10 mouse cellular contexts compared by ENCODE assay signal in the genomic region with DNA sequence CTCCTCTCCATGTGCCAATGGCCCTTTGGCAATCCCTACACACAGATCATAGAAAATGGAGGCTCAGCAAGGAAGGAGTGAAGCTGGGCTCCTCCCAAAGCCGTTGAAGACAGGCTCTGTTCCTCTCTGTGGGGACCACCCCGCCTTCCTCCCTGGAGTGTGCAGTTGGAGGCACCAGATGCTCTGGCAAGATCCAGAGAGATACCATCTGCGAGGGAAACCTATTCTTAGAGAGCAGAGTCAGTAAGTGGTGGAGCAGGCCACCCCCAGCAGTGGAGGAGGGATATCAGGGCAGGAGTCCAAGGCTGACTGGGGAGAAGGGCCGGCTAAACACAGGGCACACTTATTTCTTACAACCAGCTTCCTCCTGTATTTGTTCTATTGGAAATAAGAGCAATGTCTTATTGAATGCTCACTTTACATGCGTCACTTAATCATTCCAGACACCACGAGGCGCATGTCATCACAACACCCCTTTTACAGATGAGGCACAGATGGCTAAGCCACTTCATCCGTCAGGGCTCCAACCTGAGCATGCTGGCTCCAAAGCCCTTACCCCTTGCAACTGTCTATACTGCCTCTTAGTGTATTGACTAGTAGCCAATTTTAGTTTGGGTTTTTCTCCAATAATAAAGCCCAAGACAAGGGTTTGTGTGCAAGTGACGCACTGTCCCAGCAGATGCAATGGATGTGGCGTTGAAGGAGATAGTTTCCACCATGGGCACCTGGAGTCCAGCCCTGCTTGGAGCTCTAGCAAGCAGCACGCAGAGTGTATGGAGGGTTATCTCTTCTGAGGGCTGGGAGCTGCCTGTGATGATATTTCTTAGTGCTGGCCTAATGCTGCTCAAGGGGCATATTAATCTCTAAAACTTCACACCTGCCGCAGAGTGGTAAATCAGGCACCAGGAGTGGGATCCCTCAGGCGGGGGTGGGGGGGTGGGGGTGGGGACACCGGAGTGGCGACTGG. TPM values are rescaled to one million over a fixed set of nuclear protein-coding genes. Genes with fewer than 3 reads are reported as not detected.
DNase-seq lines count a peak whose midpoint lies in the region; ATAC-seq and TF ChIP-seq lines count a peak whose summit lies in the region.
"Had no signal": no experiment of that assay in that cellular context is flagged by ENCODE, and none has a peak within 500 bp of the region (broad histone marks: within the 10 kb centered on the region; RNA-seq: fewer than 3 reads in every experiment).

No protein-coding gene starts in this region.

- no peaks in the 10 kb centered on the region for H3K9me3 ChIP-seq in forebrain, embryonic 10.5 days
- no peaks in the 10 kb centered on the region for H3K9me3 ChIP-seq in forebrain, embryonic 11.5 days (ENCODE audit: control insufficient read depth, low read length)
- H3K9me3 ChIP-seq in kidney, embryonic 16.5 days (ENCODE audit: low read length) = no peaks in the 10 kb centered on the region

- DNase-seq in forebrain, embryonic 10.5 days (ENCODE audit: extremely low spot score, low spot score) = no peak
- DNase-seq in forebrain, embryonic 11.5 days (ENCODE audit: low spot score) = no peak
- DNase-seq in cerebellum, adult 2 months = peak; percentile 82 to 91
- DNase-seq in left cerebral cortex, postnatal 14 days (ENCODE audit: low spot score in 2 of 2) = peak; percentile 92 to 94
- no peak for DNase-seq in gastrocnemius, postnatal 36 days

- ATAC-seq in forebrain, embryonic 11.5 days (replicated peaks; ENCODE audit: low FRiP score) = no peak
- peak; percentile 31; the same call in 1 of the 2 replicates for ATAC-seq in granulocyte monocyte progenitor cell, adult 5-6 weeks (replicated peaks; ENCODE audit: poor library complexity, severe bottlenecking)
- no peak for ATAC-seq in kidney, embryonic 16.5 days (ENCODE audit: low FRiP score, low TSS enrichment)

- no peak for TF ChIP-seq POLR2A in cerebellum, adult 2 months (IDR thresholded peaks at IDR 0.05; ENCODE audit: borderline replicate concordance, insufficient read depth, low read length)
- no peak for TF ChIP-seq POLR2A in olfactory bulb, adult 2 months (IDR thresholded peaks at IDR 0.05; ENCODE audit: insufficient read depth, low read depth, low read length)

- no peaks in the 10 kb centered on the region; the same call in 1 of the 2 replicates for H3K36me3 ChIP-seq in forebrain, embryonic 10.5 days (replicated peaks)
- no peaks in the 10 kb centered on the region for H3K36me3 ChIP-seq in forebrain, embryonic 11.5 days (ENCODE audit: control insufficient read depth, insufficient read depth, low read length)
- H3K36me3 ChIP-seq in kidney, embryonic 16.5 days (ENCODE audit: insufficient read depth, low read length) = peaks cover 13% of the 10 kb centered on the region

- intact Hi-C loops in left cerebral cortex, postnatal 14 days (cut with DNase I) = loop anchor here (2.0 kb wide), 1 partner anchor 29 kb away; no protein-coding TSS in a partner anchor
- intact Hi-C loops in gastrocnemius, postnatal 36 days (cut with DNase I) = no loop called here

- TF ChIP-seq CTCF in cerebellum, adult 2 months (IDR thresholded peaks at IDR 0.05; ENCODE audit: borderline replicate concordance, insufficient read depth, low read depth, low read length) = no peak
- no peak for TF ChIP-seq CTCF in olfactory bulb, adult 2 months (IDR thresholded peaks at IDR 0.05; ENCODE audit: insufficient read depth, low read depth, low read length)

- H3K27me3 ChIP-seq in forebrain, embryonic 10.5 days (ENCODE audit: poor library complexity, severe bottlenecking) = no peaks in the 10 kb centered on the region
- H3K27me3 ChIP-seq in forebrain, embryonic 11.5 days (ENCODE audit: control insufficient read depth, insufficient read depth, low read length) = no peaks in the 10 kb centered on the region
- no peaks in the 10 kb centered on the region for H3K27me3 ChIP-seq in cerebellum, adult 2 months (ENCODE audit: control insufficient read depth, insufficient read depth, low read length)
- H3K27me3 ChIP-seq in kidney, embryonic 16.5 days (ENCODE audit: insufficient read depth, low read length) = no peaks in the 10 kb centered on the region

- H3K4me1 ChIP-seq in forebrain, embryonic 10.5 days = peaks cover 15% of the 10 kb centered on the region; the same call in 1 of the 2 replicates
- H3K4me1 ChIP-seq in forebrain, embryonic 11.5 days (replicated peaks; ENCODE audit: control insufficient read depth, insufficient read depth, low read length) = no peaks in the 10 kb centered on the region
- H3K4me1 ChIP-seq in cerebellum, adult 2 months (ENCODE audit: control insufficient read depth, insufficient read depth, low read length) = peaks cover 24% of the 10 kb centered on the region
- H3K4me1 ChIP-seq in olfactory bulb, adult 2 months (ENCODE audit: control insufficient read depth, insufficient read depth, low read length) = peaks cover 26% of the 10 kb centered on the region
- H3K4me1 ChIP-seq in kidney, embryonic 16.5 days (ENCODE audit: insufficient read depth, low read length) = peaks cover 7% of the 10 kb centered on the region; the same call in 1 of the 2 replicates

- no peak overlapping the region for H3K4me2 ChIP-seq in forebrain, embryonic 11.5 days (ENCODE audit: low read depth, low read length, severe bottlenecking)
- no peak overlapping the region for H3K4me2 ChIP-seq in kidney, embryonic 16.5 days (replicated peaks; ENCODE audit: low read depth, low read length)

- peak overlapping the region; percentile 40; the same call in 1 of the 2 replicates for H3K27ac ChIP-seq in forebrain, embryonic 10.5 days
- H3K27ac ChIP-seq in forebrain, embryonic 11.5 days (ENCODE audit: low read depth, low read length) = no peak overlapping the region
- H3K27ac ChIP-seq in cerebellum, adult 2 months (ENCODE audit: insufficient read depth, low read length) = no peak overlapping the region
- peak overlapping the region; percentile 35 for H3K27ac ChIP-seq in olfactory bulb, adult 2 months (ENCODE audit: insufficient read depth, low read depth, low read length)
- no peak overlapping the region for H3K27ac ChIP-seq in kidney, embryonic 16.5 days (ENCODE audit: low read length)

- H3K9ac ChIP-seq in forebrain, embryonic 11.5 days (ENCODE audit: low read length) = no peak overlapping the region
- no peak overlapping the region for H3K9ac ChIP-seq in kidney, embryonic 16.5 days (replicated peaks; ENCODE audit: low read length)

- no peak overlapping the region for H3K4me3 ChIP-seq in forebrain, embryonic 10.5 days
- H3K4me3 ChIP-seq in forebrain, embryonic 11.5 days (ENCODE audit: low read depth, low read length) = no peak overlapping the region
- no peak overlapping the region for H3K4me3 ChIP-seq in cerebellum, adult 2 months (replicated peaks; ENCODE audit: insufficient read depth, low read depth, low read length)
- no peak overlapping the region for H3K4me3 ChIP-seq in olfactory bulb, adult 2 months (ENCODE audit: insufficient read depth, low read depth, low read length)
- H3K4me3 ChIP-seq in kidney, embryonic 16.5 days (ENCODE audit: low read length) = no peak overlapping the region

- 80% methylated on average over 15 of the region's 15 CpGs for WGBS in forebrain, embryonic 10.5 days
- WGBS in forebrain, embryonic 11.5 days = 76% methylated on average over 15 of the region's 15 CpGs
- 16% methylated on average over 15 of the region's 15 CpGs for WGBS in cerebellum, adult 2 months
- WGBS in olfactory bulb, adult 2 months = 35% methylated on average over 15 of the region's 15 CpGs
- WGBS in kidney, embryonic 16.5 days = 68% methylated on average over 15 of the region's 15 CpGs

RNA-seq across cellular contexts. Expression of gene E2f1, which starts 14.5 kb away (rescaled TPM):
- 27.8 and 28.6 TPM in 2 replicates for polyA plus RNA-seq in forebrain, embryonic 10.5 days (2016; fragmentation: Nextera tagmentation; extraction: Ambion mirVana)
- polyA plus RNA-seq in forebrain, embryonic 11.5 days (2014; fragmentation: Nextera tagmentation; extraction: Ambion mirVana) = 17.6 and 18.6 TPM in 2 replicates
- 4.1 and 5.0 TPM in 2 replicates for polyA plus RNA-seq in cerebellum, adult 2 months (2012; rRNA removed)
- 32.0 and 45.2 TPM in 2 replicates for total RNA-seq in granulocyte monocyte progenitor cell, adult 5-6 weeks (2014; fragmentation: Nextera tagmentation)
- total RNA-seq in granulocyte monocyte progenitor cell, adult 5-6 weeks (2017) = 7.5 and 9.9 TPM in 2 replicates
- total RNA-seq in left cerebral cortex, postnatal 14 days (2021) = 10 to 100 TPM; 11.5 to 11.8 TPM
- polyA plus RNA-seq in olfactory bulb, adult 2 months (2012; ENCODE audit: insufficient read depth, insufficient read length, low replicate concordance, missing spikeins) = not detected in 2 replicates
- polyA plus RNA-seq in kidney, embryonic 16.5 days (2015; fragmentation: Nextera tagmentation; extraction: Ambion mirVana) = 11.6 and 19.6 TPM in 2 replicates
- total RNA-seq in gastrocnemius, postnatal 36 days (2021) = under 1 TPM; 0.48 to 0.69 TPM

RNA-seq across cellular contexts. Expression of gene Pxmp4, which starts 19.3 kb away (rescaled TPM):
- 9.3 and 12.4 TPM in 2 replicates for polyA plus RNA-seq in forebrain, embryonic 10.5 days (2016; fragmentation: Nextera tagmentation; extraction: Ambion mirVana)
- 10.0 and 10.6 TPM in 2 replicates for polyA plus RNA-seq in forebrain, embryonic 11.5 days (2014; fragmentation: Nextera tagmentation; extraction: Ambion mirVana)
- 14.8 and 14.9 TPM in 2 replicates for polyA plus RNA-seq in cerebellum, adult 2 months (2012; rRNA removed)
- total RNA-seq in granulocyte monocyte progenitor cell, adult 5-6 weeks (2014; fragmentation: Nextera tagmentation) = 8.4 and 15.5 TPM in 2 replicates
- 11.5 and 15.2 TPM in 2 replicates for total RNA-seq in granulocyte monocyte progenitor cell, adult 5-6 weeks (2017)
- 10 to 100 TPM; 16.1 to 16.8 TPM for total RNA-seq in left cerebral cortex, postnatal 14 days (2021)
- not detected in 2 replicates for polyA plus RNA-seq in olfactory bulb, adult 2 months (2012; ENCODE audit: insufficient read depth, insufficient read length, low replicate concordance, missing spikeins)
- polyA plus RNA-seq in kidney, embryonic 16.5 days (2015; fragmentation: Nextera tagmentation; extraction: Ambion mirVana) = 31.8 and 32.9 TPM in 2 replicates
- total RNA-seq in gastrocnemius, postnatal 36 days (2021) = 10 to 100 TPM; 10.8 to 11.8 TPM

RNA-seq across cellular contexts. Expression of gene Necab3, which starts 25.5 kb away (rescaled TPM):
- polyA plus RNA-seq in forebrain, embryonic 10.5 days (2016; fragmentation: Nextera tagmentation; extraction: Ambion mirVana) = 3.6 and 3.9 TPM in 2 replicates
- 5.5 and 7.6 TPM in 2 replicates for polyA plus RNA-seq in forebrain, embryonic 11.5 days (2014; fragmentation: Nextera tagmentation; extraction: Ambion mirVana)
- polyA plus RNA-seq in cerebellum, adult 2 months (2012; rRNA removed) = 64.1 and 77.2 TPM in 2 replicates
- total RNA-seq in granulocyte monocyte progenitor cell, adult 5-6 weeks (2014; fragmentation: Nextera tagmentation) = 1.8 and 7.0 TPM in 2 replicates
- 2.4 TPM in 1 of 2 replicates, not detected in the other for total RNA-seq in granulocyte monocyte progenitor cell, adult 5-6 weeks (2017)
- total RNA-seq in left cerebral cortex, postnatal 14 days (2021) = 100 to 1,000 TPM in 1 of 2 experiments, 10 to 100 TPM in 1; 90.6 to 113 TPM
- not detected in 2 replicates for polyA plus RNA-seq in olfactory bulb, adult 2 months (2012; ENCODE audit: insufficient read depth, insufficient read length, low replicate concordance, missing spikeins)
- polyA plus RNA-seq in kidney, embryonic 16.5 days (2015; fragmentation: Nextera tagmentation; extraction: Ambion mirVana) = 2.8 and 3.3 TPM in 2 replicates
- total RNA-seq in gastrocnemius, postnatal 36 days (2021) = under 1 TPM; 0.27 to 0.28 TPM
- total RNA-seq: neutrophil, adult 5-6 weeks had no signal

RNA-seq across cellular contexts. Expression of gene Zfp341, which starts 28.9 kb away (rescaled TPM):
- polyA plus RNA-seq in forebrain, embryonic 10.5 days (2016; fragmentation: Nextera tagmentation; extraction: Ambion mirVana) = 0.93 and 1.2 TPM in 2 replicates
- 1.5 and 2.1 TPM in 2 replicates for polyA plus RNA-seq in forebrain, embryonic 11.5 days (2014; fragmentation: Nextera tagmentation; extraction: Ambion mirVana)
- 11.5 and 13.3 TPM in 2 replicates for polyA plus RNA-seq in cerebellum, adult 2 months (2012; rRNA removed)
- total RNA-seq in granulocyte monocyte progenitor cell, adult 5-6 weeks (2014; fragmentation: Nextera tagmentation) = 1.2 and 1.7 TPM in 2 replicates
- total RNA-seq in granulocyte monocyte progenitor cell, adult 5-6 weeks (2017) = 0.77 and 1.3 TPM in 2 replicates
- total RNA-seq in left cerebral cortex, postnatal 14 days (2021) = 10 to 100 TPM; 13.3 to 14.2 TPM
- not detected in 2 replicates for polyA plus RNA-seq in olfactory bulb, adult 2 months (2012; ENCODE audit: insufficient read depth, insufficient read length, low replicate concordance, missing spikeins)
- 1.2 and 1.3 TPM in 2 replicates for polyA plus RNA-seq in kidney, embryonic 16.5 days (2015; fragmentation: Nextera tagmentation; extraction: Ambion mirVana)
- 1 to 10 TPM; 2.2 to 2.3 TPM for total RNA-seq in gastrocnemius, postnatal 36 days (2021)

RNA-seq across cellular contexts. Expression of gene 4930519P11Rik, which starts 29.0 kb away (rescaled TPM):
- 0.34 and 0.53 TPM in 2 replicates for polyA plus RNA-seq in forebrain, embryonic 10.5 days (2016; fragmentation: Nextera tagmentation; extraction: Ambion mirVana)
- 1.0 TPM in 1 of 2 replicates, not detected in the other for polyA plus RNA-seq in forebrain, embryonic 11.5 days (2014; fragmentation: Nextera tagmentation; extraction: Ambion mirVana)
- not detected in 2 replicates for polyA plus RNA-seq in cerebellum, adult 2 months (2012; rRNA removed)
- not detected in 2 replicates for total RNA-seq in granulocyte monocyte progenitor cell, adult 5-6 weeks (2014; fragmentation: Nextera tagmentation)
- total RNA-seq in granulocyte monocyte progenitor cell, adult 5-6 weeks (2017) = 0.52 TPM in 1 of 2 replicates, not detected in the other
- not detected for total RNA-seq in left cerebral cortex, postnatal 14 days (2021)
- polyA plus RNA-seq in olfactory bulb, adult 2 months (2012; ENCODE audit: insufficient read depth, insufficient read length, low replicate concordance, missing spikeins) = not detected in 2 replicates
- polyA plus RNA-seq in kidney, embryonic 16.5 days (2015; fragmentation: Nextera tagmentation; extraction: Ambion mirVana) = 0.40 TPM in 1 of 2 replicates, not detected in the other
- total RNA-seq in gastrocnemius, postnatal 36 days (2021) = not detected
- polyA plus RNA-seq: cortical plate, adult 2 months had no signal

Comparison
In these comparisons a context has a peak if more than half of its experiments do, and no peak if none do; other contexts are left out.
1. H3K27ac ChIP-seq: peak in forebrain, embryonic 10.5 days (single experiment) and olfactory bulb, adult 2 months (single experiment); none in forebrain, embryonic 11.5 days (single experiment), cerebellum, adult 2 months (single experiment) and kidney, embryonic 16.5 days (single experiment).
2. DNase-seq: peak in cerebellum, adult 2 months (2 of 2) and left cerebral cortex, postnatal 14 days (2 of 2); none in forebrain, embryonic 10.5 days (single experiment), forebrain, embryonic 11.5 days (single experiment) and gastrocnemius, postnatal 36 days (0 of 2).
3. RNA of gene Pxmp4, which starts 19.3 kb away (polyA plus RNA-seq): 31.8 to 32.9 TPM in kidney, embryonic 16.5 days, 14.8 to 14.9 TPM in cerebellum, adult 2 months, 9.3 to 12.4 TPM in forebrain, embryonic 10.5 days and 10.0 to 10.6 TPM in forebrain, embryonic 11.5 days; not detected in olfactory bulb, adult 2 months; every median in the first group is over 10 times any median in the second.